14 mouse cellular contexts compared by ENCODE assay signal in genomic region chr7:35992511-35992910, GRCm38 (mm10).
DNase-seq lines count a peak whose midpoint lies in the region; ATAC-seq and TF ChIP-seq lines count a peak whose summit lies in the region.
"Had no signal": no experiment of that assay in that cellular context is flagged by ENCODE, and none has a peak within 500 bp of the region (broad histone marks: within the 10 kb centered on the region; RNA-seq: fewer than 3 reads in every experiment).

No protein-coding gene starts in this region.

- H3K9ac ChIP-seq in lung, postnatal 0 days (replicated peaks; ENCODE audit: low read depth), result no peak overlapping the region
- H3K9ac ChIP-seq: intestine, embryonic 15.5 days had no signal

- H3K4me3 ChIP-seq in lung, postnatal 0 days (ENCODE audit: low read depth, low read length), result no peak overlapping the region
- H3K4me3 ChIP-seq: erythroblast, embryonic 14.5 days; heart, adult 2 months; intestine, embryonic 15.5 days; megakaryocyte, embryonic 14.5 days had no signal

- peak; percentile 27 for DNase-seq in CD4-positive, CD25-positive, alpha-beta regulatory T cell, adult 2 months (ENCODE audit: low read depth, low spot score)
- DNase-seq in lung, postnatal 0 days (ENCODE audit: low spot score), result peak; percentile 16
- no peak for DNase-seq in lung, postnatal 14 days
- DNase-seq in lung, postnatal 4 days, result peak; percentile 12 to 36
- no peak for DNase-seq in gastrocnemius, postnatal 36 days
- no peak for DNase-seq in urinary bladder, postnatal 4 days (ENCODE audit: low spot score in 2 of 2)
- DNase-seq: adrenal gland, adult 8-10 months; cerebellum, adult 9-10 months; heart, adult 2 months had no signal

- no peaks in the 10 kb centered on the region for H3K36me3 ChIP-seq in lung, postnatal 0 days (ENCODE audit: insufficient read depth, low read length)
- H3K36me3 ChIP-seq: intestine, embryonic 15.5 days had no signal

- WGBS in lung, postnatal 0 days, result 47% methylated on average over 8 of the region's 8 CpGs

- no peak overlapping the region for H3K27ac ChIP-seq in lung, postnatal 0 days (ENCODE audit: low read length)
- H3K27ac ChIP-seq: heart, adult 2 months; intestine, embryonic 15.5 days had no signal

- H3K4me1 ChIP-seq in lung, postnatal 0 days (ENCODE audit: insufficient read depth, low read depth, low read length), result no peaks in the 10 kb centered on the region
- H3K4me1 ChIP-seq: intestine, embryonic 15.5 days had no signal

- ATAC-seq in CD4-positive, CD25-positive, alpha-beta regulatory T cell, adult 4 months, result no peak
- ATAC-seq in lung, postnatal 0 days, result no peak
- peak; percentile 58 to 68; a peak in 2 of 4 replicates for ATAC-seq in hematopoietic stem cell, adult 5-6 weeks (replicated peaks in 1 of 2; ENCODE audit: insufficient read depth in 1 of 2, low FRiP score in 2 of 2, low TSS enrichment in 1 of 2, low read depth in 1 of 2, poor library complexity in 2 of 2, severe bottlenecking in 2 of 2)
- ATAC-seq: intestine, embryonic 15.5 days had no signal

- no peak for TF ChIP-seq EP300 in lung, postnatal 0 days (IDR thresholded peaks at IDR 0.05)

- H3K4me2 ChIP-seq in lung, postnatal 0 days (replicated peaks; ENCODE audit: low read depth, low read length), result no peak overlapping the region
- H3K4me2 ChIP-seq: intestine, embryonic 15.5 days had no signal

- intact Hi-C loops in gastrocnemius, postnatal 36 days (cut with DNase I), result no loop called here

- no peaks in the 10 kb centered on the region for H3K9me3 ChIP-seq in lung, postnatal 0 days (ENCODE audit: low read length)
- H3K9me3 ChIP-seq: intestine, embryonic 15.5 days had no signal

- no peak for TF ChIP-seq CTCF in lung, postnatal 0 days (IDR thresholded peaks at IDR 0.05)

- H3K27me3 ChIP-seq in lung, postnatal 0 days (replicated peaks; ENCODE audit: insufficient read depth, low read length), result no peaks in the 10 kb centered on the region
- H3K27me3 ChIP-seq: intestine, embryonic 15.5 days; megakaryocyte, embryonic 14.5 days had no signal

Comparison
In these comparisons a context has a peak if more than half of its experiments do, and no peak if none do; other contexts are left out.
1. DNase-seq: peak in CD4-positive, CD25-positive, alpha-beta regulatory T cell, adult 2 months (single experiment), lung, postnatal 0 days (single experiment) and lung, postnatal 4 days (2 of 2); none in lung, postnatal 14 days (single experiment), gastrocnemius, postnatal 36 days (0 of 2) and urinary bladder, postnatal 4 days (0 of 2).
2. ATAC-seq: peak in hematopoietic stem cell, adult 5-6 weeks (2 of 2); none in CD4-positive, CD25-positive, alpha-beta regulatory T cell, adult 4 months (single experiment) and lung, postnatal 0 days (single experiment).